Mouse (Mus musculus) T-helper 2 cell (primary cell): ENCODE data around the gene Iffo2.

Experiments used
- in situ Hi-C: fragments of 300-600 bp; cut with MboI, MseI; formaldehyde crosslinking; loops from one replicate; pipeline ENCODE4 v1.15.1; 2025; ENCODE audit warnings: high pct_unique_total_duplicates

Gene Iffo2

DNA sequence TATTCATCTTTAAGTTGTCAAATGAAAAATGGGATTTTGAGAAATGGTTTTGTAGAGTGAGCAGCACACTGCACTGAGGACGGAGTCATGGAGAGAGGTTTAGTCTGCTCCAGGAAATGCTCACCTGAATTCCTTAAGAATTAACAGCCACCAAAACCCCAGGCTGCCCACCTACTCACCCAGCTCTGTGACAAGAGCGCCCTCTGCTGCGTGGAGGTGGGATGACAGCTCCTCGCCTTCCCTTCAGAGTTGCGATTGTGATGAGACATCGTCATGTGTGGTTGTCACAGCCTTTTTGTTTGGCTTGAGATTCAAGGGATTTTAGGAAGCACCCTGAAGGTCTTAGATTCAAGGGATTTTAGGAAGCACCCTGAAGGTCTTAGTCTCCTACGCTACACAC lies 106.0 kb downstream of the Iffo2 start:
- in situ Hi-C loops: loop anchor here (10.0 kb wide), 1 partner anchor 1318 kb away; no protein-coding TSS in a partner anchor

DNA sequence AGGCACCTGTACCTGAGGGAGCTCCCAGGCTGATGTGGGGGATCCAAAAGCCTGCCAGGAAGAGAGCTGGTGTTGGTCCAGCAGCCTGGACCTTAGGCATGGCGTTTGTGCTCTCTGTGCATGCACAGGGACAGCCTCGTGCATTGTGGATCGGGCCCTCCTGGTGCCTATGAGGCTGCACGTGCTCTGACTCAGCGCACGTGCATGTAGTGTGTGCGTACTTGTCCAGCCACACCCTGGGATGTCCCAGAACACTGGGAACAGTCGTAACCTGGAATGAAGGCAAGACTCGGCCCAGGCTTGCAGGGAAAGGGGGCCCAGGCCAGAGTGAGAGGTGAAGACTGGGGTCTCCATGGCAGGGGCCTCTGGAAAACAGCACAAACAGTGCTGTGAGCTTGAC lies 107.5 kb downstream of the Iffo2 start:
- in situ Hi-C loops: loop anchor here (10.0 kb wide), 1 partner anchor 1317 kb away; no protein-coding TSS in a partner anchor

DNA sequence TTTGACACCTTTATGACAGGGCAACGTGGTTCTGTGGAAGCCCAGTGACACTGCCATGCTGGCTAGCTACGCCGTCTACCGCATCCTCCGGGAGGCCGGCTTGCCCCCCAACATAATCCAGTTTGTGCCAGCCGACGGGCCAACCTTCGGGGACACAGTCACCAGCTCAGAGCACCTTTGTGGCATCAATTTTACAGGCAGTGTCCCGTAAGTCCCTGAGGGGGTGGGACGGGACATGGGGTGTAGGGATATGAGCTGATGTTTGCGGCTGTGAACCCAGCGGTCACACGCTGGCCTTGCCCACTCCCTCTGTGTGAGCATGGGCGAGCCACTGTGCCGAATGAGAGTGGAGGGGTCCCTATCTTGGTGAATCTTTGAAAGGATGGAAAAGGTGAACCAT lies 108.0 kb downstream of the Iffo2 start:
- in situ Hi-C loops: loop anchor here (10.0 kb wide), 1 partner anchor 1316 kb away; no protein-coding TSS in a partner anchor

DNA sequence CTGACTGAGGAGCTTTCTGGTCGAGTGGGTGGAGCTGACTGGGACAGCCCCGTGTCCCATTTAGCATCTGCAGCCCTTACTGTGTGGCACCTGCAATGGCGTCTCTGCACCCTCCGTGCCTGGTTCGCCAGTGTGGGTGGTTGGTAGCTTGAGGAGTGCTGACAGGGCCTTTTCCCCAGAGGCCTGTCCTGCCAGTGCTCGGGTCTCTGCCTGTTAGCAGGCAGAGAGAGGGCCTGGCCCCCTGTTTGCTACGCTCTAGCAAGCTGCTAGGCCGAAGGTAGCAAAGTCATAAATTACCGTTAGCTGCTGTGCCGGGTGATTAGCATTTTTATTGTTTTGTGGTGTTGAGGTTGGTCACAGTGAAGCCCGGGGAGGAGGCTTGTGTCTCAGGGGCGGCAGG lies 109.5 kb downstream of the Iffo2 start:
- in situ Hi-C loops: loop anchor here (10.0 kb wide), 1 partner anchor 1315 kb away; no protein-coding TSS in a partner anchor

DNA sequence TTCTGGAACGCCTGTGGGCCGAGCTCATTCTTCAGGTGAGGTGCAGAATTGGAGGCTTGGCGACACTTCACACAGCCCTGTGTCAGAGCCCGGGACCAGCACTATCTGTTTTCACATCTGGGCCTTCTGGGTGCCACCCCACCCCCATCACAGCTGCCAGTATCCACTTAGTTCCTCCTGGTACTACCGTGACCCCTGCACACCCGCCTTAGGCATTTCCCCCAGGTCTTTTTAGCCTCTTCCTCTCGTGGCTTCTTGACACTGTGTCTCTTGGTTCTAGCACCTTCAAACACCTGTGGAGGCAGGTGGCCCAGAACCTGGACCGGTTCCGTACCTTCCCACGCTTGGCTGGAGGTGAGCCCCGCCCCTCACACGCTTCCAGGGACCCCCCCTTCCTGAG lies 110.0 kb downstream of the Iffo2 start:
- in situ Hi-C loops: no loop called here

DNA sequence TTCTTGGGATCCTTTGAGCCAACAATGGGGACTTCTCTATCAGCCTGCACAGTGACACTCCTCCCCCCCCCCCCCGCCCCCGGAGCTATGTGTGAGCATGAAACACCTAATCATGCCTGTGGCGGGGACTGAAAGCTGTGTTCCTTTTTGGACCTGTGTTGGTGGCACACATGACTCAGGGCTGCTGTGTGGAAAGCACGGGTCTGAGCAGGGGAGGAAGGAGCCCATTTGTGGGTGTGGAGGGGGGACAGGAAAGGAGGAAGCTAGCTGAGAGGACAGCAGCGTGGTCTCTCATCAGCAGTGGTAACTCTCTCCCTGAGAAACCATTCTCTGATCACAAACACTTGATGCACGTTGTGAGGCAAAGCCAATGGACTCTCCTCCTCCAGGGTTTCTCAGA lies 110.4 kb downstream of the Iffo2 start:
- in situ Hi-C loops: no loop called here

- in situ Hi-C loops: no loop called here
Measured at GRCm38 (mm10) chr4:139641829-139642425, 111.6 kb downstream of the Iffo2 start.

GRCm38 (mm10) chr4:139643972-139644371 lies 113.6 kb downstream of the Iffo2 start:
- in situ Hi-C loops: no loop called here

GRCm38 (mm10) chr4:139646916-139647315 lies 116.6 kb downstream of the Iffo2 start:
- in situ Hi-C loops: no loop called here

DNA sequence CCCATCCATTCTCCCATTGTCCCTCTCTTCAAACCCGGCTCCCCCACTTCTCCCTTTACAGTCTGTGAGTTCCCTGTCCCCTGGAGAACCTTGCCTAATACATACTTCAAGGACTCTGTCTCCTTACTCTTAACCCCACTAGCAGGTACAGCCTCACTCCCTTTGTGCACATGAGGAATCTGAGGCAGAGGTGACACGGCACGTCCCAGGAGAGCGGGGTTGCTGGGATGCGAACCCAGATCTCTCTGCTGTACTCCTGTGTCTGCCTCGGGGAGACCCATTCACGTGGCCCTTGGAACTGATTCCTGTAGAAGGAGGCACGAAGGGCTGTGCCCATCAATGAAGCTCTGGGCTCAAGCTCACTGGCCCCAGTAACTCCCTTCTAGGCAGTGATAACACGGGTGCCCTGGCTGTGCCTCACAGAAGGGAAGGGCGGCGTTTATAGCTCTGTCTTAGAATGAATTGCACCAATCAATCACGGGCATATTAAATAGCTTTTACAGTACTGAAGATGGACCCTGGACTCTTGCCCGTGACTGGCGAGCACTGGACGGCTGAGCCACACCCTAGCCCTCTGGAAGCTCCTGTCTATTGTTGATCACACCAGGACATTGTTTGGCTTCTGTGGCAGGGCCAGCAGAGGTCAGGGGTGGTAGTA lies 119.9 kb downstream of the Iffo2 start:
- in situ Hi-C loops: no loop called here

- in situ Hi-C loops: no loop called here
Measured at GRCm38 (mm10) chr4:139650907-139651306, 120.6 kb downstream of the Iffo2 start.

DNA sequence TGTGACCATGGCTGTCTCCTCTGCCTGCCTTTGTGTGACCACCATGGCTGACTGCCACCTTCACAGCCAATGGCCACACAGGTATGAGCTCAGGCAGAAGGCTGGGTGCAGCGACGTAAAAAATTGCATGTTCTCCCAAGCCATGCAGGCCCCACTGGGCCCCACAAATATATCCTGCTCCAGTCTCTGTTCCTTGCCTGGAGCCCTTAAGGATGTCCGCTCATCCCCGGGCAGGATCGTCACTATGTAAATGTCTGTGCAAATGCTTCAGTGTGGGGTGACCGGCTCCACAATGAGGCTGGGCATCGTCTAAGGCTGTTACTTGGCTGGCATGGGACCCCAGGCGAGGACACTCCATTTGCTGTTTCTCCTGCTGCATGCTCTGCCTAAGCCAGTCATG lies 122.9 kb downstream of the Iffo2 start, which contains the start of gene Tas1r2:
TSS of gene Tas1r2 (plus strand) at position 301 of the 400 bp plus-strand sequence.
- in situ Hi-C loops: no loop called here

DNA sequence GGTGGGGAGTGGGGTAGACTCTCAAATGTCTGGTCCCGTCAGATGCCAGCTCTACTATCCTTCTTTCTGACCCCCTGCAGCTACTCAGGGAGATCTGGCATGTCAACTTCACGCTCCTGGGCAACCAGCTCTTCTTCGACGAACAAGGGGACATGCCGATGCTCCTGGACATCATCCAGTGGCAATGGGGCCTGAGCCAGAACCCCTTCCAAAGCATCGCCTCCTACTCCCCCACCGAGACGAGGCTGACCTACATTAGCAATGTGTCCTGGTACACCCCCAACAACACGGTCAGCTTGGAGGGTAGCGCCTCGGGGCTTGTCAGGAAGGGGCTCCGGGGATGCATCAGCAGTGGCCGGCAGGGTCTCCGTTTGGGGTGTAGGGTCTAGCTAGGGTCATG lies 131.5 kb downstream of the Iffo2 start:
- in situ Hi-C loops: no loop called here

GRCm38 (mm10) chr4:139667632-139668031 lies 137.3 kb downstream of the Iffo2 start:
- in situ Hi-C loops: no loop called here

- in situ Hi-C loops: no loop called here
Measured at GRCm38 (mm10) chr4:139669847-139670246, 139.5 kb downstream of the Iffo2 start.
